In genomic region chr2:18821451-18822379, GRCm38 (mm10) we compare ENCODE assay signal across 8 mouse cellular contexts.
A peak's percentile ranks its signal among the peaks of the same experiment; 100 is the strongest.
DNase-seq lines count a peak whose midpoint lies in the region; ATAC-seq and TF ChIP-seq lines count a peak whose summit lies in the region.

No protein-coding gene starts in this region.

- no peaks in the 10 kb centered on the region for H3K9me3 ChIP-seq in G1E (replicated peaks)
- no peaks in the 10 kb centered on the region for H3K9me3 ChIP-seq in lung, embryonic 14.5 days (ENCODE audit: low read depth, low read length)
- no peaks in the 10 kb centered on the region for H3K9me3 ChIP-seq in neural tube, embryonic 14.5 days (ENCODE audit: control insufficient read depth, low read length)

- H3K9ac ChIP-seq in lung, embryonic 14.5 days, result no peak overlapping the region
- no peak overlapping the region for H3K9ac ChIP-seq in neural tube, embryonic 14.5 days (replicated peaks; ENCODE audit: low read depth, low read length)

- no peak for DNase-seq in G1E (ENCODE audit: low spot score)
- DNase-seq in embryo, embryonic 10.5 days (ENCODE audit: low spot score), result peak; percentile 63
- DNase-seq in heart, adult 18-20 months, result peak; percentile 83 to 85
- peak; percentile 55 for DNase-seq in kidney, adult 11 months
- peak; percentile 67 for DNase-seq in lung, embryonic 14.5 days
- no peak for DNase-seq in left cerebral cortex, adult 8-10 months (ENCODE audit: low spot score in 2 of 2)
- DNase-seq in left cerebral cortex, adult 11 months (ENCODE audit: low spot score), result no peak

- H3K4me1 ChIP-seq in G1E (ENCODE audit: insufficient read depth, low read depth, low read length), result peaks cover 15% of the 10 kb centered on the region
- H3K4me1 ChIP-seq in lung, embryonic 14.5 days (ENCODE audit: insufficient read depth), result no peaks in the 10 kb centered on the region
- H3K4me1 ChIP-seq in neural tube, embryonic 14.5 days (ENCODE audit: control insufficient read depth, insufficient read depth, low read length), result peaks cover 9% of the 10 kb centered on the region

- WGBS in lung, embryonic 14.5 days, result 49% methylated on average over 18 of the region's 18 CpGs
- 39% methylated on average over 18 of the region's 18 CpGs for WGBS in neural tube, embryonic 14.5 days

- peak overlapping the region; percentile 50 for H3K4me2 ChIP-seq in lung, embryonic 14.5 days
- no peak overlapping the region for H3K4me2 ChIP-seq in neural tube, embryonic 14.5 days (ENCODE audit: low read depth, low read length)

- ATAC-seq in G1E (ENCODE audit: extremely low read depth, insufficient number of reproducible peaks, low FRiP score, poor library complexity, severe bottlenecking), result no peak
- ATAC-seq in lung, embryonic 14.5 days (ENCODE audit: insufficient read depth), result peak; percentile 54; the same call in 1 of the 2 replicates
- peak; percentile 47; the same call in 1 of the 2 replicates for ATAC-seq in neural tube, embryonic 14.5 days (ENCODE audit: low read depth)

- 0 out of 2 replicates have a peak overlapping the region, but pooled peaks have one; percentile 8 for H3K27ac ChIP-seq in lung, embryonic 14.5 days (ENCODE audit: low read depth)
- H3K27ac ChIP-seq in neural tube, embryonic 14.5 days (ENCODE audit: low read depth, low read length), result no peak overlapping the region

- H3K36me3 ChIP-seq in G1E (replicated peaks), result no peaks in the 10 kb centered on the region
- H3K36me3 ChIP-seq in lung, embryonic 14.5 days (ENCODE audit: insufficient read depth), result no peaks in the 10 kb centered on the region
- no peaks in the 10 kb centered on the region for H3K36me3 ChIP-seq in neural tube, embryonic 14.5 days (ENCODE audit: control insufficient read depth, insufficient read depth, low read length)

- peak overlapping the region; percentile 24; the same call in 1 of the 2 replicates for H3K4me3 ChIP-seq in G1E (ENCODE audit: low read depth, low read length)
- H3K4me3 ChIP-seq in lung, embryonic 14.5 days (ENCODE audit: low read depth, low read length), result peak overlapping the region; percentile 9; the same call in 1 of the 2 replicates
- no peak overlapping the region for H3K4me3 ChIP-seq in neural tube, embryonic 14.5 days (ENCODE audit: low read depth, low read length)

- H3K27me3 ChIP-seq in G1E (ENCODE audit: insufficient read depth, low read length), result peaks cover 40% of the 10 kb centered on the region
- peaks cover 3% of the 10 kb centered on the region; the same call in 1 of the 2 replicates for H3K27me3 ChIP-seq in lung, embryonic 14.5 days (ENCODE audit: insufficient read depth, low read length)
- H3K27me3 ChIP-seq in neural tube, embryonic 14.5 days (ENCODE audit: control insufficient read depth, insufficient read depth, low read length), result no peaks in the 10 kb centered on the region

- TF ChIP-seq CTCF in G1E (IDR thresholded peaks at IDR 0.05; ENCODE audit: low read depth, low read length), result no peak
- no peak for TF ChIP-seq CTCF in lung, embryonic 14.5 days (IDR thresholded peaks at IDR 0.05; ENCODE audit: low read depth)

Comparison
In these comparisons a context has a peak if more than half of its experiments do, and no peak if none do; other contexts are left out.
1. DNase-seq: peak in embryo, embryonic 10.5 days (single experiment), heart, adult 18-20 months (2 of 2), kidney, adult 11 months (single experiment) and lung, embryonic 14.5 days (single experiment); none in G1E (single experiment), left cerebral cortex, adult 8-10 months (0 of 2) and left cerebral cortex, adult 11 months (single experiment).